Mouse (Mus musculus) liver, embryonic 15.5 days (tissue): ENCODE data around the gene Ptpn23. TPM values are rescaled to one million over a fixed set of nuclear protein-coding genes. Genes with fewer than 3 reads are reported as not detected.

Experiments used
- ATAC-seq: fragments of 200-750 bp; cut with Nextera tagmentation; 2 replicates; pipeline ENCODE4 v1.8.0; 2017; ENCODE audit warnings: moderate number of reproducible peaks, mild to moderate bottlenecking, moderate library complexity; ENCODE audit not compliant: insufficient read depth
- H3K27ac ChIP-seq: fragments of 300-500 bp; sonication (generic); replicated peaks from 2 replicates; pipeline ENCODE4 v1.5.1; 2015; ENCODE audit warnings: mild to moderate bottlenecking, inconsistent platforms
- H3K27me3 ChIP-seq: fragments of 300-500 bp; sonication (generic); 2 replicates; pipeline ENCODE4 v1.6.1; 2015; ENCODE audit warnings: mild to moderate bottlenecking, inconsistent platforms
- H3K36me3 ChIP-seq: fragments of 300-500 bp; sonication (generic); replicated peaks from 2 replicates; pipeline ENCODE4 v1.6.1; 2015; ENCODE audit warnings: moderate library complexity, mild to moderate bottlenecking, inconsistent platforms
- H3K4me1 ChIP-seq: fragments of 300-500 bp; sonication (generic); replicated peaks from 2 replicates; pipeline ENCODE4 v1.6.1; 2015; ENCODE audit warnings: inconsistent platforms
- H3K4me2 ChIP-seq: fragments of 300-500 bp; sonication (generic); 2 replicates; pipeline ENCODE4 v1.6.1; 2015; ENCODE audit warnings: moderate library complexity, mild to moderate bottlenecking, inconsistent platforms
- H3K4me3 ChIP-seq: fragments of 300-500 bp; sonication (generic); replicated peaks from 2 replicates; pipeline ENCODE4 v1.5.1; 2015; ENCODE audit warnings: mild to moderate bottlenecking, inconsistent platforms
- H3K9ac ChIP-seq: fragments of 300-500 bp; sonication (generic); 2 replicates; pipeline ENCODE4 v1.6.1; 2015; ENCODE audit warnings: moderate library complexity, mild to moderate bottlenecking, inconsistent platforms
- H3K9me3 ChIP-seq: fragments of 300-500 bp; sonication (generic); replicated peaks from 2 replicates; pipeline ENCODE4 v1.6.1; 2016; ENCODE audit warnings: inconsistent platforms
- WGBS: fragments of 180-500 bp; shearing (Covaris S2); methylation state at CpG from one replicate; pipeline ENCODE4 v1.1.7; 2015; ENCODE audit warnings: mixed read lengths; ENCODE audit not compliant: insufficient replicate concordance; 5-methylcytosine and 5-hydroxymethylcytosine counted together
- polyA plus RNA-seq: library from polyadenylated mRNA; unstranded; fragments of >200 nt; fragmentation: Nextera tagmentation; extraction: Ambion mirVana; gene quantifications from 2 replicates; pipeline ENCODE4 v1.2.1, GENCODE M21; 2015

The Ptpn23 gene
- polyA plus RNA-seq, result 3.5 and 3.7 TPM in 2 replicates

DNA sequence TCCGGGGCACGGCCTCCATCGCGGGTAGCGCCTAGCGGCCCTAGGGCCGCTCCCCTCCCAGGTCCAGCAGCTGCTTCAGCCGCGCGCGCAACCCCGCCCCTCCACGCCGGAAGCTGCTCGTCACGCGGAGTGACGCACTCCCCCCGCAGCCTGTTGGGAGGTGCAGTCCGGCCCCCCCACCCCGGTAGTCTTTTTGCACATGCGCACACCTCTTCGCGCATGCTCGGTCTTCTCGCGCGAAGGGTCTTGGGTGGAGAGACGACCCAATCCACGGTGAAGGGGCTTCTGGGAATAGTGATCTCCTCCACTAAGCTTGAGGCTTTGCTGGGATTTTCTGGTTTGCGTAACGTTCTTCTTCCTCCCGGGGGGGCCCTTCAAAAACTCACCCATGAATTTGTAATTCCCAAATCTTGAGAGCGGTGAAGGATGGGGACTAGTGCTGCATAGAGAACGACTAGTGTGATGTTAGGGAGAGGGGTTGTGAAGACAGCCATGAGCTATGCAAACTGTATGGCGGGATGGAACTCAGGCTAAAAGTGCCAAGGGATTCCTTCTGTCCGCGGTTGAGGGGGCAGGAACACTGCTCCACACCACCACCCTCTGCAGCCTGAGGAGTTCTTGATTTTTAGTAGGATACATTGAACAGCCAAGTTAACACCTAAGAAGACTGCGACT is at the start of gene Ptpn23:
Gene Ptpn23, minus strand, starts transcription at position 115 of the 675 bp plus-strand sequence.
- WGBS, result under 1% methylated on average over 39 of the region's 39 CpGs
- Histone ChIP-seq H3K4me3 (peak within 1 kb of the TSS; percentile 89), H3K9ac (peak within 1 kb of the TSS; percentile 81), H3K27ac (peak within 1 kb of the TSS; percentile 74), H3K4me1 (peaks cover 27% of the 10 kb centered on the region), H3K36me3 (no peaks in the 10 kb centered on the region), H3K9me3 (no peaks in the 10 kb centered on the region), H3K4me2 (peak within 1 kb of the TSS; percentile 92), H3K27me3 (no peaks in the 10 kb centered on the region)
- peak; percentile 96 for ATAC-seq

- Histone ChIP-seq H3K9me3 (no peaks in the 10 kb centered on the region), H3K4me3 (no peak overlapping the region), H3K27ac (no peak overlapping the region), H3K27me3 (no peaks in the 10 kb centered on the region), H3K4me1 (peaks cover 6% of the 10 kb centered on the region; the same call in 1 of the 2 replicates), H3K4me2 (no peak overlapping the region), H3K36me3 (no peaks in the 10 kb centered on the region), H3K9ac (no peak overlapping the region)
- 33% methylated on average over 3 of the region's 3 CpGs for WGBS
- ATAC-seq, result no peak
These were observed 44.5 kb upstream of the Ptpn23 start for GRCm38 (mm10) chr9:110452523-110452922.

GRCm38 (mm10) chr9:110448857-110449617 is 41.0 kb upstream of the Ptpn23 start:
- ATAC-seq, result peak; percentile 66
- no peaks in the 10 kb centered on the region for H3K36me3 ChIP-seq
- no peak overlapping the region for H3K4me2 ChIP-seq
- H3K9ac ChIP-seq, result no peak overlapping the region
- WGBS, result 15% methylated on average over 11 of the region's 11 CpGs
- no peaks in the 10 kb centered on the region for H3K27me3 ChIP-seq
- peaks cover 6% of the 10 kb centered on the region; the same call in 1 of the 2 replicates for H3K4me1 ChIP-seq
- no peaks in the 10 kb centered on the region for H3K9me3 ChIP-seq
- H3K4me3 ChIP-seq, result no peak overlapping the region
- no peak overlapping the region for H3K27ac ChIP-seq

- Histone ChIP-seq H3K27ac (no peak overlapping the region), H3K36me3 (no peaks in the 10 kb centered on the region), H3K27me3 (no peaks in the 10 kb centered on the region), H3K4me3 (no peak overlapping the region), H3K4me1 (peaks cover 6% of the 10 kb centered on the region; the same call in 1 of the 2 replicates), H3K4me2 (no peak overlapping the region), H3K9me3 (no peaks in the 10 kb centered on the region), H3K9ac (no peak overlapping the region)
- 69% methylated on average over 15 of the region's 15 CpGs for WGBS
- no peak for ATAC-seq
These were observed 40.3 kb upstream of the Ptpn23 start for GRCm38 (mm10) chr9:110448356-110448755.

GRCm38 (mm10) chr9:110440559-110440958 is 32.5 kb upstream of the Ptpn23 start:
- Histone ChIP-seq H3K4me1 (peaks cover 10% of the 10 kb centered on the region), H3K4me2 (no peak overlapping the region), H3K27ac (no peak overlapping the region), H3K4me3 (no peak overlapping the region), H3K27me3 (no peaks in the 10 kb centered on the region), H3K9ac (no peak overlapping the region), H3K36me3 (0 out of 2 replicates have a peak, but pooled peaks cover 4% of the 10 kb centered on the region), H3K9me3 (no peaks in the 10 kb centered on the region)
- WGBS, result 31% methylated on average over 6 of the region's 6 CpGs
- no peak for ATAC-seq

- H3K36me3 ChIP-seq, result 0 out of 2 replicates have a peak, but pooled peaks cover 4% of the 10 kb centered on the region
- H3K9ac ChIP-seq, result no peak overlapping the region
- H3K4me2 ChIP-seq, result no peak overlapping the region
- H3K27ac ChIP-seq, result no peak overlapping the region
- H3K4me3 ChIP-seq, result no peak overlapping the region
- no peaks in the 10 kb centered on the region for H3K27me3 ChIP-seq
- no peak for ATAC-seq
- 9% methylated on average over 4 of the region's 5 CpGs for WGBS
- no peaks in the 10 kb centered on the region for H3K9me3 ChIP-seq
- peaks cover 10% of the 10 kb centered on the region for H3K4me1 ChIP-seq
These were observed 32.0 kb upstream of the Ptpn23 start for GRCm38 (mm10) chr9:110440049-110440448.

- 77% methylated on average over 11 of the region's 11 CpGs for WGBS
- no peak for ATAC-seq
- no peaks in the 10 kb centered on the region for H3K9me3 ChIP-seq
- H3K4me3 ChIP-seq, result no peak overlapping the region
- H3K4me2 ChIP-seq, result no peak overlapping the region
- H3K27ac ChIP-seq, result no peak overlapping the region
- H3K27me3 ChIP-seq, result no peaks in the 10 kb centered on the region
- H3K4me1 ChIP-seq, result peaks cover 10% of the 10 kb centered on the region
- H3K9ac ChIP-seq, result no peak overlapping the region
- 0 out of 2 replicates have a peak, but pooled peaks cover 4% of the 10 kb centered on the region for H3K36me3 ChIP-seq
These were observed 28.0 kb upstream of the Ptpn23 start for GRCm38 (mm10) chr9:110436041-110436440.

GRCm38 (mm10) chr9:110433045-110433444 is 25.0 kb upstream of the Ptpn23 start:
- no peaks in the 10 kb centered on the region for H3K4me1 ChIP-seq
- H3K36me3 ChIP-seq, result 0 out of 2 replicates have a peak, but pooled peaks cover 4% of the 10 kb centered on the region
- H3K4me3 ChIP-seq, result no peak overlapping the region
- H3K27ac ChIP-seq, result no peak overlapping the region
- H3K9ac ChIP-seq, result no peak overlapping the region
- H3K27me3 ChIP-seq, result no peaks in the 10 kb centered on the region
- no peak overlapping the region for H3K4me2 ChIP-seq
- no peak for ATAC-seq
- H3K9me3 ChIP-seq, result no peaks in the 10 kb centered on the region
- 67% methylated on average over 2 of the region's 2 CpGs for WGBS

DNA sequence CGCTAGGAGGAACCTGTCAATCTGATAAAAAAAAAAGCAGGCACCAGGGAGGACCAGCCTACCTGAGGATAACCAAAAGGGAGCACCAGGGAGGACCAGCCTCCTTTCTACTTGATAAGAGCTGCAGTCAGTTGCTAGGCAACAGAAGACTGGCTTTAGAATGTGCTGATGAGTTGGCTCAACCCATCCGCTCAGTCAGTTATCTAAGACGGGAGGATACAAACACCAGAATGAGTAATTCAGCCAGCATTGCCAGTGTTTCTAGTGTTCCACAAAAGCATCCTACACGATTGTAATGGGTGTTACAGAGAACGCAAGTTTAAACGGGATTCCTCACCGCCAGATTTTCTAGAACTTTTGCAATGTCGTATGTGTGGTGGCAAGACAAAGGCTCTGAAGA is 23.2 kb upstream of the Ptpn23 start:
- H3K9me3 ChIP-seq, result no peaks in the 10 kb centered on the region
- H3K4me3 ChIP-seq, result no peak overlapping the region
- ATAC-seq, result no peak
- H3K36me3 ChIP-seq, result no peaks in the 10 kb centered on the region
- H3K4me2 ChIP-seq, result no peak overlapping the region
- no peaks in the 10 kb centered on the region for H3K4me1 ChIP-seq
- no peaks in the 10 kb centered on the region for H3K27me3 ChIP-seq
- H3K9ac ChIP-seq, result no peak overlapping the region
- H3K27ac ChIP-seq, result no peak overlapping the region
- WGBS, result 67% methylated on average over 8 of the region's 8 CpGs

DNA sequence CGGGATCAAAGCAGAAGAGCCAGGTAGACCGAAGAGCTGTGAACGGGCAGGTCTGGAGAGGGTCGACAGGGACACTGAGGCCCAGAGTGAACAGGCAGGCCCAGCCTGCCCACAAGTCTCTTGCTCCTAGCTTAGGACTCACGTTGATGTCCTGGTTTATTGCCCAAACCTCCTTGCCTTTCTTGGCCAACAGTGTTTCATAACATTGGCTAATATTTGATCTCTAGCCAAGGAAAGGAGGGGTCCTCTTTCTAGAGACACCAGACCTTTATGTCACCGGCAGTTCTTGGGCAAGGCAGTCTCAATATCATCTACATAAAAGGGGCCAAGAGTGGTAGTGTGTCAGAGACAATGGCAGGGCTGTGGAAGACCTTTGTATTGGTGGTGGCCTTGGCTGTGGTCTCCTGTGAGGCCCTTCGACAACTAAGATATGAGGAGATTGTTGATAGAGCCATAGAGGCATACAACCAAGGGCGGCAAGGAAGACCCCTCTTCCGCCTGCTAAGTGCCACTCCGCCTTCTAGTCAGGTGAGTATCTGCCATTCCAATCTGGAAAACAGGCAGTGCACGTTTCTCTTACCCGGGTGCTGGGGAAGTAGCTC is 11.6 kb upstream of the Ptpn23 start, which contains the start of gene Ngp:
Gene Ngp, plus strand, starts transcription at position 237 of the 602 bp plus-strand sequence.
- Histone ChIP-seq H3K9ac (no peak within 1 kb of the TSS), H3K36me3 (no peaks in the 10 kb centered on the region), H3K4me2 (no peak within 1 kb of the TSS), H3K4me1 (no peaks in the 10 kb centered on the region; the same call in 1 of the 2 replicates), H3K27ac (no peak within 1 kb of the TSS), H3K4me3 (no peak within 1 kb of the TSS), H3K9me3 (no peaks in the 10 kb centered on the region), H3K27me3 (no peaks in the 10 kb centered on the region)
- ATAC-seq, result no peak
- WGBS, result 66% methylated on average over 12 of the region's 12 CpGs

DNA sequence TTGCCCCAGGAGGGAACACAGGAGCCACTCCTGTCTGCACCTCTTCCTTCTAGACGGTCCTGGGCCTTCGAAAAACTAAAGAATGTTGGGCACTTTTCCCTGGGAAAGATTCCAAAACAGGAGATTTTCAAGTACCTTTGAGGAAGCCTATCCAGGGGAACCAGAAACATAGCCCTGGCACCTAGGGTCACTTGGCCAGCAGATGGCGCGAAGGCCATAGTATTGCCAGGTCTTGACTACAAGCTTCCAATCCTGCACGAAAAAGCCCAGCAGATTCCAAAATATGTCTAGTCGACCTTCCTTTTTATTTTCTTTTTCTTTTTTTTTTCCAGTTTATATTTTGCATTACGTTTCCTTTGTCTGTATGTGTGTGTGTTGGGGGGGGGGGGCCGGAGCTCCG is 5.8 kb upstream of the Ptpn23 start:
- H3K9me3 ChIP-seq, result no peaks in the 10 kb centered on the region
- H3K36me3 ChIP-seq, result no peaks in the 10 kb centered on the region
- 41% methylated on average over 9 of the region's 9 CpGs for WGBS
- H3K4me1 ChIP-seq, result peaks cover 4% of the 10 kb centered on the region
- no peak for ATAC-seq
- H3K4me3 ChIP-seq, result no peak overlapping the region
- no peaks in the 10 kb centered on the region for H3K27me3 ChIP-seq
- H3K4me2 ChIP-seq, result no peak overlapping the region
- H3K27ac ChIP-seq, result no peak overlapping the region
- no peak overlapping the region for H3K9ac ChIP-seq
